Mouse (Mus musculus): ENCODE data around the gene Prkg1.

- TF ChIP-seq EP300 (IDR thresholded peaks at IDR 0.05; ENCODE audit: insufficient read depth, low read depth, low read length) (no peak), CTCF (IDR thresholded peaks at IDR 0.05) (no peak), POLR2A (IDR thresholded peaks at IDR 0.05; ENCODE audit: insufficient read depth, low read depth, low read length) (no peak)
Observed at GRCm38 (mm10) chr19:30699130-30699529, 1065.7 kb downstream of the Prkg1 start.
